Mouse (Mus musculus) CH12.LX (cell line): ENCODE measurements around the gene Dnaja4. TPM values are rescaled to one million over a fixed set of nuclear protein-coding genes. Genes with fewer than 3 reads are reported as not detected.

Source experiments
- DNase-seq: peaks from one replicate; pipeline ENCODE4 v3.0.0-alpha.2; 2013; ENCODE audit errors: extremely low read depth
- H3K27ac ChIP-seq: 2 replicates; pipeline ENCODE4 v1.5.1; 2012; ENCODE audit warnings: low read depth, mild to moderate bottlenecking, control low read depth, moderate library complexity; ENCODE audit not compliant: insufficient read depth
- H3K27me3 ChIP-seq: replicated peaks from 2 replicates; pipeline ENCODE3; 2012; ENCODE audit warnings: inconsistent platforms
- H3K36me3 ChIP-seq, 2 experiments: replicated peaks in 1 of 2; 2 replicates each; pipeline versions ENCODE3 to v1.6.1; 2012; ENCODE audit warnings: inconsistent platforms in 1 of 2, low read length in 1 of 2, mild to moderate bottlenecking in 1 of 2, mixed read lengths in 1 of 2, moderate library complexity in 1 of 2; ENCODE audit not compliant: control insufficient read depth in 1 of 2, insufficient read depth in 1 of 2
- H3K4me1 ChIP-seq, 2 experiments: 2 replicates each; pipeline ENCODE4 v1.6.1; 2012; ENCODE audit warnings: inconsistent platforms in 1 of 2, moderate library complexity in 1 of 2; ENCODE audit not compliant: insufficient read depth in 2 of 2, control insufficient read depth in 1 of 2
- H3K4me2 ChIP-seq: 2 replicates; pipeline ENCODE4 v1.6.1; 2012; ENCODE audit warnings: low read depth, mild to moderate bottlenecking, control low read depth; ENCODE audit not compliant: poor library complexity, insufficient read depth, severe bottlenecking
- H3K4me3 ChIP-seq, 3 experiments: fragments of 150-350 bp in 1 of 3; sonication (generic) in 1 of 3; replicated peaks in 1 of 3; 2 replicates each; pipeline versions ENCODE3 to v1.5.1; 2011 to 2012; ENCODE audit warnings: low read depth in 2 of 3, low read length in 2 of 3, mild to moderate bottlenecking in 2 of 3, moderate library complexity in 2 of 3, control low read depth in 1 of 3, improper control_type of control experiment in 1 of 3, inconsistent platforms in 1 of 3, mixed read lengths in 1 of 3; ENCODE audit not compliant: poor library complexity in 1 of 3
- H3K79me2 ChIP-seq: replicated peaks from 2 replicates; pipeline ENCODE4 v1.6.1; 2012; ENCODE audit warnings: mild to moderate bottlenecking, moderate library complexity; ENCODE audit not compliant: control insufficient read depth, poor library complexity, insufficient read depth, severe bottlenecking; ENCODE audit errors: extremely low read depth
- H3K9ac ChIP-seq: 2 replicates; pipeline ENCODE4 v1.6.1; 2012; ENCODE audit warnings: low read depth, mild to moderate bottlenecking, control low read depth, moderate library complexity; ENCODE audit not compliant: insufficient read depth
- H3K9me3 ChIP-seq: replicated peaks from 2 replicates; pipeline ENCODE3; 2012; ENCODE audit warnings: low read length, inconsistent platforms, mixed read lengths
- BHLHE40 ChIP-seq: IDR thresholded peaks from 2 replicates; pipeline ENCODE4 v1.6.1; 2011; ENCODE audit warnings: mild to moderate bottlenecking, low read depth, low read length, improper control_type of control experiment
- CHD2 ChIP-seq: IDR thresholded peaks from 2 replicates; pipeline ENCODE4 v1.6.1; 2011; ENCODE audit warnings: low read length, improper control_type of control experiment
- E2F4 ChIP-seq: IDR thresholded peaks from 2 replicates; pipeline ENCODE4 v1.6.1; 2011; ENCODE audit warnings: low read depth, low read length, improper control_type of control experiment; ENCODE audit not compliant: insufficient replicate concordance
- EP300 ChIP-seq: IDR thresholded peaks from 2 replicates; pipeline ENCODE4 v1.6.1; 2011; ENCODE audit warnings: low read length, improper control_type of control experiment
- GABPA ChIP-seq: IDR thresholded peaks from 2 replicates; pipeline ENCODE4 v1.6.1; 2012; ENCODE audit warnings: low read depth, low read length, improper control_type of control experiment, inconsistent platforms; ENCODE audit not compliant: insufficient replicate concordance
- HCFC1 ChIP-seq: IDR thresholded peaks from 2 replicates; pipeline ENCODE4 v1.6.1; 2012; ENCODE audit warnings: low read depth, mild to moderate bottlenecking, inconsistent platforms, low read length, improper control_type of control experiment
- IRF4 ChIP-seq: IDR thresholded peaks from 2 replicates; pipeline ENCODE4 v1.6.1; 2014; ENCODE audit warnings: low read depth, mild to moderate bottlenecking, inconsistent platforms, low read length, improper control_type of control experiment
- JUN ChIP-seq: IDR thresholded peaks from 2 replicates; pipeline ENCODE4 v1.6.1; 2011; ENCODE audit warnings: low read depth, mild to moderate bottlenecking, low read length, improper control_type of control experiment, moderate library complexity; ENCODE audit not compliant: insufficient read depth
- JUND ChIP-seq: conservative IDR thresholded peaks from 2 replicates; pipeline ENCODE4 v1.6.1; 2011; ENCODE audit warnings: low read depth, low read length, improper control_type of control experiment
- MAFK ChIP-seq: IDR thresholded peaks from 2 replicates; pipeline ENCODE4 v1.6.1; 2011; ENCODE audit warnings: low read length, improper control_type of control experiment; ENCODE audit not compliant: insufficient replicate concordance
- MAX ChIP-seq: IDR thresholded peaks from 2 replicates; pipeline ENCODE4 v1.6.1; 2011; ENCODE audit warnings: low read length, improper control_type of control experiment
- MEF2A ChIP-seq: IDR thresholded peaks from 2 replicates; pipeline ENCODE4 v1.6.1; 2014; ENCODE audit warnings: low read depth, mild to moderate bottlenecking, inconsistent platforms, low read length, improper control_type of control experiment, borderline replicate concordance
- NELFE ChIP-seq: IDR thresholded peaks from 2 replicates; pipeline ENCODE4 v1.6.1; 2011; ENCODE audit warnings: low read depth, low read length, improper control_type of control experiment
- NRF1 ChIP-seq: IDR thresholded peaks from 2 replicates; pipeline ENCODE4 v1.6.1; 2014; ENCODE audit warnings: low read depth, mild to moderate bottlenecking, inconsistent platforms, low read length, improper control_type of control experiment, moderate library complexity
- POLR2A ChIP-seq: IDR thresholded peaks from 2 replicates; pipeline ENCODE4 v1.6.1; 2011; ENCODE audit warnings: low read depth, mild to moderate bottlenecking, improper control_type of control experiment, low read length
- RAD21 ChIP-seq: IDR thresholded peaks from 2 replicates; pipeline ENCODE4 v1.6.1; 2011; ENCODE audit warnings: low read depth, mild to moderate bottlenecking, low read length, improper control_type of control experiment, moderate library complexity
- TBP ChIP-seq: conservative IDR thresholded peaks from 2 replicates; pipeline ENCODE4 v1.6.1; 2011; ENCODE audit warnings: low read depth, low read length, improper control_type of control experiment
- TCF12 ChIP-seq: IDR thresholded peaks from 2 replicates; pipeline ENCODE4 v1.6.1; 2014; ENCODE audit warnings: low read depth, mild to moderate bottlenecking, inconsistent platforms, low read length, improper control_type of control experiment
- UBTF ChIP-seq: IDR thresholded peaks from 2 replicates; pipeline ENCODE4 v1.6.1; 2012; ENCODE audit warnings: low read depth, mild to moderate bottlenecking, inconsistent platforms, low read length, improper control_type of control experiment, moderate library complexity
- ZMIZ1 ChIP-seq: IDR thresholded peaks from 2 replicates; pipeline ENCODE4 v1.6.1; 2012; ENCODE audit warnings: low read depth, mild to moderate bottlenecking, inconsistent platforms, low read length, improper control_type of control experiment
- ZNF384 ChIP-seq: IDR thresholded peaks from 2 replicates; pipeline ENCODE4 v1.6.1; 2012; ENCODE audit warnings: low read depth, low read length, improper control_type of control experiment, inconsistent platforms
- dilution Hi-C: fragments of 300-500 bp; cut with MboI; formaldehyde crosslinking; loops from 2 replicates; pipeline ENCODE4 v1.14.3; 2020; ENCODE audit warnings: low sequenced_read_pairs; ENCODE audit not compliant: extremely low pct_unique_long_range_greater_than_20kb, extremely low pct_ligation_motif_present
- in situ Hi-C: fragments of 300-500 bp; cut with MboI; formaldehyde crosslinking; loops from 3 replicates; pipeline ENCODE4 v1.14.3; 2019; ENCODE audit warnings: low sequenced_read_pairs, low pct_ligation_motif_present, low pct_unique_long_range_greater_than_20kb, mixed read lengths
- polyA plus RNA-seq: library from polyadenylated mRNA; unstranded; fragments of >175 nt; gene quantifications from 2 replicates; pipeline ENCODE4 v1.2.1, GENCODE M21; 2012; ENCODE audit warnings: low read depth; ENCODE audit not compliant: insufficient read length
- total RNA-seq, 2 experiments: library from RNA; depleted of rRNA; stranded (reverse); fragments of 300-350 nt in 1 of 2; fragments of >200 nt in 1 of 2; gene quantifications; 2 replicates each; pipeline ENCODE4 v1.2.3; 2012 to 2014

Gene Dnaja4
- total and polyA plus RNA-seq, 3 experiments = 0.81 to 2.4 (median 1.1) TPM

- H3K9me3 ChIP-seq = no peaks in the 10 kb centered on the region
- peaks cover 0 to 12% of the 10 kb centered on the region in 2 experiments; a peak in 2 of 4 replicates for H3K4me1 ChIP-seq
- DNase-seq = no peak
- no peaks in the 10 kb centered on the region for H3K79me2 ChIP-seq
- H3K9ac ChIP-seq = no peak overlapping the region
- no peak overlapping the region for H3K4me2 ChIP-seq
- in situ Hi-C loops = no loop called here
- no peak overlapping the region for H3K27ac ChIP-seq
- H3K36me3 ChIP-seq = peaks cover 64 to 97% of the 10 kb centered on the region in 2 experiments
- H3K4me3 ChIP-seq = no peak overlapping the region
- TF ChIP-seq JUND = no peak
- TF ChIP-seq RAD21 = no peak
- TF ChIP-seq TCF12 = no peak
- no peak for TF ChIP-seq BHLHE40
- TF ChIP-seq E2F4 = no peak
- no peak for TF ChIP-seq ZNF384
- no peak for TF ChIP-seq NRF1
- no peak for TF ChIP-seq MEF2A
- TF ChIP-seq IRF4 = no peak
- no peak for TF ChIP-seq ZMIZ1
- no peak for TF ChIP-seq NELFE
- no peak for TF ChIP-seq MAFK
- no peak for TF ChIP-seq UBTF
- TF ChIP-seq CHD2 = no peak
- TF ChIP-seq JUN = no peak
- TF ChIP-seq MAX = no peak
- TF ChIP-seq EP300 = no peak
- TF ChIP-seq POLR2A = no peak
- TF ChIP-seq TBP = no peak
- TF ChIP-seq, all 38 proteins: peak for 0
- dilution Hi-C loops = no loop called here
- no peaks in the 10 kb centered on the region for H3K27me3 ChIP-seq
These were observed 17.1 kb downstream of the Dnaja4 start for GRCm38 (mm10) chr9:54715776-54716175.

GRCm38 (mm10) chr9:54717527-54717926, 18.9 kb downstream of the Dnaja4 start:
- Histone ChIP-seq H3K4me2 (no peak overlapping the region), H3K27ac (no peak overlapping the region), H3K79me2 (no peaks in the 10 kb centered on the region), H3K4me3 (no peak overlapping the region), H3K4me1 (peaks cover 0 to 26% of the 10 kb centered on the region in 2 experiments; a peak in 2 of 4 replicates), H3K36me3 (peaks cover 67 to 92% of the 10 kb centered on the region in 2 experiments), H3K9ac (no peak overlapping the region), H3K27me3 (no peaks in the 10 kb centered on the region), H3K9me3 (no peaks in the 10 kb centered on the region)
- in situ Hi-C loops (no loop called here), dilution Hi-C loops (no loop called here)
- TF ChIP-seq BHLHE40 = no peak
- no peak for TF ChIP-seq UBTF
- TF ChIP-seq RAD21 = no peak
- no peak for TF ChIP-seq HCFC1
- no peak for TF ChIP-seq ZNF384
- no peak for TF ChIP-seq GABPA
- DNase-seq = no peak
